Mouse (Mus musculus): ENCODE data around the gene Fmo5.

GRCm38 (mm10) chr3:97631258-97631860, 2.8 kb downstream of the Fmo5 start:
- no peak for TF ChIP-seq CTCF (IDR thresholded peaks at IDR 0.05; ENCODE audit: insufficient read depth, low read length)
- TF ChIP-seq POLR2A (IDR thresholded peaks at IDR 0.05; ENCODE audit: borderline replicate concordance, extremely low read depth, low read depth, low read length), result no peak

All from lung, adult 2 months (tissue).